Mouse (Mus musculus) liver, embryonic 11.5 days (tissue): ENCODE measurements at regions not wholly inside any gene's neighbourhood (a gene's known extent, or its start where the extent isn't known, plus 50 kb on each side); places are given as distances from the start of the nearest gene placed in this dataset.

Experiments
- ATAC-seq: fragments of 200-750 bp; cut with Nextera tagmentation; replicated peaks from 2 replicates; pipeline ENCODE4 v1.8.0; 2017; ENCODE audit warnings: moderate number of reproducible peaks, mild to moderate bottlenecking, moderate TSS enrichment, moderate library complexity; ENCODE audit not compliant: low FRiP score
- DNase-seq: peaks from one replicate; pipeline ENCODE4 v3.0.0-alpha.2; 2017; ENCODE audit warnings: low spot score
- H3K27ac ChIP-seq: fragments of 300-500 bp; sonication (generic); 2 replicates; pipeline ENCODE4 v1.5.1; 2014; ENCODE audit warnings: mild to moderate bottlenecking, low read depth, low read length, control low read depth
- H3K27me3 ChIP-seq: fragments of 300-500 bp; sonication (generic); replicated peaks from 2 replicates; pipeline ENCODE4 v1.6.1; 2014; ENCODE audit warnings: low read length, mixed read lengths; ENCODE audit not compliant: control insufficient read depth, insufficient read depth
- H3K36me3 ChIP-seq: fragments of 300-500 bp; sonication (generic); 2 replicates; pipeline ENCODE4 v1.6.1; 2014; ENCODE audit warnings: mild to moderate bottlenecking, low read length, moderate library complexity, mixed read lengths; ENCODE audit not compliant: control insufficient read depth, insufficient read depth
- H3K4me1 ChIP-seq: fragments of 300-500 bp; sonication (generic); replicated peaks from 2 replicates; pipeline ENCODE4 v1.6.1; 2014; ENCODE audit warnings: low read length, mixed read lengths; ENCODE audit not compliant: control insufficient read depth, insufficient read depth
- H3K4me2 ChIP-seq: fragments of 300-500 bp; sonication (generic); 2 replicates; pipeline ENCODE4 v1.6.1; 2014; ENCODE audit warnings: mild to moderate bottlenecking, control low read depth, moderate library complexity
- H3K4me3 ChIP-seq: fragments of 300-500 bp; sonication (generic); 2 replicates; pipeline ENCODE4 v1.5.1; 2014; ENCODE audit warnings: low read depth, low read length, control low read depth
- H3K9ac ChIP-seq: fragments of 300-500 bp; sonication (generic); 2 replicates; pipeline ENCODE4 v1.6.1; 2014; ENCODE audit warnings: low read depth, low read length, control low read depth
- H3K9me3 ChIP-seq: fragments of 300-500 bp; sonication (generic); 2 replicates; pipeline ENCODE4 v1.6.1; 2016; ENCODE audit warnings: low read length, inconsistent platforms, mixed read lengths; ENCODE audit not compliant: control insufficient read depth
- WGBS: fragments of 180-500 bp; shearing (Covaris S2); extraction: QIAGEN DNeasy Blood & Tissue Kit; methylation state at CpG from one replicate; pipeline ENCODE4 v1.1.7; 2014; 5-methylcytosine and 5-hydroxymethylcytosine counted together

- no peaks in the 10 kb centered on the region for H3K4me1 ChIP-seq
- no peak overlapping the region for H3K27ac ChIP-seq
- ATAC-seq (no peak), DNase-seq (no peak)
- H3K36me3 ChIP-seq, result no peaks in the 10 kb centered on the region
- H3K9me3 ChIP-seq, result no peaks in the 10 kb centered on the region
- H3K4me2 ChIP-seq, result no peak overlapping the region
- no peaks in the 10 kb centered on the region for H3K27me3 ChIP-seq
- WGBS, result 72% methylated on average over 4 of the region's 4 CpGs
- no peak overlapping the region for H3K9ac ChIP-seq
- H3K4me3 ChIP-seq, result no peak overlapping the region
Measured at GRCm38 (mm10) chr16:76524921-76525320, 151.3 kb upstream of the Nrip1 start.

- H3K4me1 ChIP-seq, result no peaks in the 10 kb centered on the region
- WGBS, result 89% methylated on average over 6 of the region's 6 CpGs
- DNase-seq (no peak), ATAC-seq (no peak)
- H3K9ac ChIP-seq, result no peak overlapping the region
- H3K36me3 ChIP-seq, result no peaks in the 10 kb centered on the region
- no peaks in the 10 kb centered on the region for H3K27me3 ChIP-seq
- H3K9me3 ChIP-seq, result no peaks in the 10 kb centered on the region
- no peak overlapping the region for H3K4me2 ChIP-seq
- H3K27ac ChIP-seq, result no peak overlapping the region
- H3K4me3 ChIP-seq, result no peak overlapping the region
Measured at GRCm38 (mm10) chr16:76521142-76521541, 147.5 kb upstream of the Nrip1 start.

- Histone ChIP-seq H3K27me3 (no peaks in the 10 kb centered on the region), H3K9me3 (no peaks in the 10 kb centered on the region), H3K4me1 (no peaks in the 10 kb centered on the region), H3K36me3 (no peaks in the 10 kb centered on the region), H3K27ac (no peak overlapping the region), H3K9ac (no peak overlapping the region), H3K4me3 (no peak overlapping the region), H3K4me2 (no peak overlapping the region)
- 71% methylated on average over 3 of the region's 3 CpGs for WGBS
- ATAC-seq, result no peak
- no peak for DNase-seq
Measured at GRCm38 (mm10) chr16:76520643-76520993, 147.0 kb upstream of the Nrip1 start.

GRCm38 (mm10) chr16:76519911-76520642, 146.4 kb upstream of the Nrip1 start:
- H3K4me1 ChIP-seq, result no peaks in the 10 kb centered on the region
- no peak overlapping the region for H3K4me3 ChIP-seq
- ATAC-seq (no peak), DNase-seq (no peak)
- 77% methylated on average over 10 of the region's 10 CpGs for WGBS
- no peaks in the 10 kb centered on the region for H3K27me3 ChIP-seq
- no peak overlapping the region for H3K27ac ChIP-seq
- H3K4me2 ChIP-seq, result no peak overlapping the region
- H3K36me3 ChIP-seq, result no peaks in the 10 kb centered on the region
- H3K9ac ChIP-seq, result no peak overlapping the region
- no peaks in the 10 kb centered on the region for H3K9me3 ChIP-seq

GRCm38 (mm10) chr16:76510861-76511260, 137.2 kb upstream of the Nrip1 start:
- 66% methylated on average over 8 of the region's 8 CpGs for WGBS
- Histone ChIP-seq H3K36me3 (no peaks in the 10 kb centered on the region), H3K4me3 (no peak overlapping the region), H3K9me3 (no peaks in the 10 kb centered on the region), H3K27ac (no peak overlapping the region), H3K4me1 (no peaks in the 10 kb centered on the region), H3K27me3 (no peaks in the 10 kb centered on the region), H3K4me2 (no peak overlapping the region), H3K9ac (no peak overlapping the region)
- no peak for DNase-seq
- ATAC-seq, result no peak

- H3K27me3 ChIP-seq, result no peaks in the 10 kb centered on the region
- no peak for DNase-seq
- H3K9ac ChIP-seq, result no peak overlapping the region
- no peak for ATAC-seq
- H3K4me2 ChIP-seq, result no peak overlapping the region
- 67% methylated on average over 6 of the region's 6 CpGs for WGBS
- no peaks in the 10 kb centered on the region for H3K9me3 ChIP-seq
- H3K27ac ChIP-seq, result no peak overlapping the region
- no peaks in the 10 kb centered on the region for H3K36me3 ChIP-seq
- H3K4me1 ChIP-seq, result no peaks in the 10 kb centered on the region
- no peak overlapping the region for H3K4me3 ChIP-seq
Measured at GRCm38 (mm10) chr16:76509109-76509650, 135.6 kb upstream of the Nrip1 start.

- Histone ChIP-seq H3K27ac (no peak overlapping the region), H3K4me1 (no peaks in the 10 kb centered on the region), H3K9ac (no peak overlapping the region), H3K4me2 (no peak overlapping the region), H3K9me3 (no peaks in the 10 kb centered on the region), H3K36me3 (no peaks in the 10 kb centered on the region), H3K4me3 (no peak overlapping the region), H3K27me3 (no peaks in the 10 kb centered on the region)
- ATAC-seq, result no peak
- no peak for DNase-seq
- 70% methylated on average over 5 of the region's 5 CpGs for WGBS
Measured at GRCm38 (mm10) chr16:76507191-76507746, 133.6 kb upstream of the Nrip1 start.

GRCm38 (mm10) chr16:76506240-76506639, 132.6 kb upstream of the Nrip1 start:
- 72% methylated on average over 4 of the region's 4 CpGs for WGBS
- Histone ChIP-seq H3K4me1 (no peaks in the 10 kb centered on the region), H3K27ac (no peak overlapping the region), H3K4me3 (no peak overlapping the region), H3K27me3 (no peaks in the 10 kb centered on the region), H3K9ac (no peak overlapping the region), H3K36me3 (no peaks in the 10 kb centered on the region), H3K4me2 (no peak overlapping the region), H3K9me3 (no peaks in the 10 kb centered on the region)
- ATAC-seq (no peak), DNase-seq (no peak)
